In the genomic region with DNA sequence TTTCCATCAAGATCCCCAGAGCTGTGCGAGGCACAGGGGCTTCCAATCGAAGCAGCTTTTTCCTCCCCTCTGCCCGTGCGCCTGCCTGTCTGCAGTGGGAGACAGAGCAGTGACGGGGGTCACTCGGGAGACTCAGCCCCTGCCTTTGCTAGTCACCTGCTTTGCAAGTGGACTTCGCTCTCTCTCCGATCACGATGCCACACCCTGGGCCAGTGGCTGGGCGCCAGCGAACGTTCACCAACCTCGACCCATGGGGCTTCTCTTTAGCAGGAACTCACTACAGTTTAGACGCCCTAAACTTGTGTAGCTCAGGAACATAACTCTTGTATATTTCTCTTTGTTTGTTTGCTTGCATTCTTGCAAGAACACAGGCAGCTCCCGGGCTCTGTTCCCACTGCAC, we compare ENCODE assay signal across 27 mouse cellular contexts.
A peak's percentile ranks its signal among the peaks of the same experiment; 100 is the strongest.
DNase-seq lines count a peak whose midpoint lies in the region; ATAC-seq lines count a peak whose summit lies in the region.
"Had no signal": no experiment of that assay in that cellular context is flagged by ENCODE, and none has a peak within 500 bp of the region (broad histone marks: within the 10 kb centered on the region; RNA-seq: fewer than 3 reads in every experiment).

No protein-coding gene starts in this region.

- peak overlapping the region; percentile 42; the same call in 1 of the 2 replicates for H3K9ac ChIP-seq in intestine, embryonic 16.5 days (ENCODE audit: low read depth, low read length)
- H3K9ac ChIP-seq in stomach, embryonic 15.5 days, result no peak overlapping the region
- H3K9ac ChIP-seq: embryonic facial prominence, embryonic 13.5 days; forebrain, embryonic 13.5 days; heart, embryonic 13.5 days; hindbrain, embryonic 13.5 days; midbrain, embryonic 12.5 days had no signal

- 54% methylated on average over 15 of the region's 15 CpGs for WGBS in intestine, embryonic 16.5 days
- WGBS in stomach, embryonic 15.5 days, result 71% methylated on average over 15 of the region's 15 CpGs

- ATAC-seq in intestine, embryonic 16.5 days, result peak; percentile 85
- peak; percentile 59 for ATAC-seq in stomach, embryonic 15.5 days (ENCODE audit: insufficient read depth, low FRiP score, low read depth)
- ATAC-seq: forebrain, embryonic 13.5 days; inflammation-experienced regulatory T-cells, adult 6 months; lung, postnatal 0 days; Patski had no signal

- H3K27ac ChIP-seq in intestine, embryonic 16.5 days (ENCODE audit: low read length), result peak overlapping the region; percentile 91
- no peak overlapping the region for H3K27ac ChIP-seq in stomach, embryonic 15.5 days
- H3K27ac ChIP-seq: embryonic facial prominence, embryonic 13.5 days; forebrain, embryonic 13.5 days; heart, adult 2 months; heart, embryonic 13.5 days; hindbrain, embryonic 13.5 days; midbrain, embryonic 12.5 days had no signal

- H3K4me1 ChIP-seq in intestine, embryonic 16.5 days (ENCODE audit: control insufficient read depth, insufficient read depth, low read length), result peaks cover 37% of the 10 kb centered on the region
- peaks cover 4% of the 10 kb centered on the region; the same call in 1 of the 2 replicates for H3K4me1 ChIP-seq in stomach, embryonic 15.5 days
- H3K4me1 ChIP-seq: forebrain, embryonic 13.5 days; heart, embryonic 13.5 days; hindbrain, embryonic 13.5 days; midbrain, embryonic 12.5 days had no signal

- H3K4me3 ChIP-seq in intestine, embryonic 16.5 days (ENCODE audit: low read length), result no peak overlapping the region
- no peak overlapping the region for H3K4me3 ChIP-seq in stomach, embryonic 15.5 days (replicated peaks)
- H3K4me3 ChIP-seq: embryonic facial prominence, embryonic 13.5 days; erythroblast, embryonic 14.5 days; forebrain, embryonic 13.5 days; heart, adult 2 months; heart, embryonic 13.5 days; hindbrain, embryonic 13.5 days; midbrain, embryonic 12.5 days had no signal

- H3K36me3 ChIP-seq in intestine, embryonic 16.5 days (ENCODE audit: control insufficient read depth, insufficient read depth, low read length), result 0 out of 2 replicates have a peak, but pooled peaks cover 3% of the 10 kb centered on the region
- H3K36me3 ChIP-seq in stomach, embryonic 15.5 days, result 0 out of 2 replicates have a peak, but pooled peaks cover 2% of the 10 kb centered on the region

- no peaks in the 10 kb centered on the region for H3K9me3 ChIP-seq in intestine, embryonic 16.5 days (ENCODE audit: control insufficient read depth, low read length)
- no peaks in the 10 kb centered on the region for H3K9me3 ChIP-seq in stomach, embryonic 15.5 days
- H3K9me3 ChIP-seq: embryonic facial prominence, embryonic 13.5 days; forebrain, embryonic 13.5 days; G1E; heart, embryonic 13.5 days; hindbrain, embryonic 13.5 days; midbrain, embryonic 12.5 days had no signal

- H3K27me3 ChIP-seq in intestine, embryonic 16.5 days (replicated peaks; ENCODE audit: control insufficient read depth, insufficient read depth, low read length), result no peaks in the 10 kb centered on the region
- no peaks in the 10 kb centered on the region for H3K27me3 ChIP-seq in stomach, embryonic 15.5 days (replicated peaks)
- H3K27me3 ChIP-seq: CH12.LX; embryonic facial prominence, embryonic 13.5 days; forebrain, embryonic 13.5 days; heart, embryonic 13.5 days; hindbrain, embryonic 13.5 days; midbrain, embryonic 12.5 days; Patski had no signal

- H3K4me2 ChIP-seq in intestine, embryonic 16.5 days (ENCODE audit: low read depth, low read length), result 0 out of 2 replicates have a peak overlapping the region, but pooled peaks have one; percentile 2
- no peak overlapping the region for H3K4me2 ChIP-seq in stomach, embryonic 15.5 days
- H3K4me2 ChIP-seq: embryonic facial prominence, embryonic 13.5 days; forebrain, embryonic 13.5 days; heart, embryonic 13.5 days; hindbrain, embryonic 13.5 days; midbrain, embryonic 12.5 days had no signal

- DNase-seq in kidney, adult 8-10 months, result peak; percentile 45 to 61
- DNase-seq in kidney, postnatal 4 days, result no peak
- peak; percentile 28 for DNase-seq in kidney, postnatal 14 days
- no peak for DNase-seq in spleen, postnatal 14 days (ENCODE audit: low spot score in 2 of 2)
- DNase-seq in heart, postnatal 4 days, result no peak
- no peak for DNase-seq in embryo, embryonic 10 days (ENCODE audit: low spot score)
- DNase-seq: adrenal gland, postnatal 36 days; B cell, adult 2 months; cerebellum, adult 11-12 months; gastrocnemius, postnatal 36 days; heart, adult 2 months; heart, postnatal 14 days; retina, postnatal 1 day; right cerebral cortex, postnatal 25 days had no signal

Comparison
In these comparisons a context has a peak if more than half of its experiments do, and no peak if none do; other contexts are left out.
1. DNase-seq: peak in kidney, adult 8-10 months (2 of 2) and kidney, postnatal 14 days (single experiment); none in kidney, postnatal 4 days (0 of 2), spleen, postnatal 14 days (0 of 2), heart, postnatal 4 days (single experiment) and embryo, embryonic 10 days (single experiment).